Mouse (Mus musculus) heart, adult 2 months (tissue): ENCODE results near the gene Htra3. TPM values are rescaled to one million over a fixed set of nuclear protein-coding genes. Genes with fewer than 3 reads are reported as not detected.

Experiments used
- DNase-seq, 2 experiments: peaks; one replicate each; pipeline ENCODE4 v3.0.0; 2021
- H3K27ac ChIP-seq: fragments of 200-600 bp; 2 replicates; pipeline ENCODE4 v1.8.1; 2022
- H3K27me3 ChIP-seq: fragments of 200-500 bp; 2 replicates; pipeline ENCODE4 v1.6.1; 2012; ENCODE audit warnings: mild to moderate bottlenecking, low read length, inconsistent platforms, mixed read lengths; ENCODE audit not compliant: control insufficient read depth, insufficient read depth
- H3K36me3 ChIP-seq: fragments of 200-500 bp; 2 replicates; pipeline ENCODE4 v1.6.1; 2012; ENCODE audit warnings: low read length, inconsistent platforms; ENCODE audit not compliant: control insufficient read depth, insufficient read depth
- H3K4me1 ChIP-seq: fragments of 200-500 bp; 2 replicates; pipeline ENCODE4 v1.6.1; 2011; ENCODE audit warnings: low read length; ENCODE audit not compliant: control insufficient read depth, insufficient read depth
- H3K4me3 ChIP-seq: fragments of 200-600 bp; 2 replicates; pipeline ENCODE4 v1.8.1; 2022
- H3K79me2 ChIP-seq: fragments of 200-500 bp; replicated peaks from 2 replicates; pipeline ENCODE4 v1.6.1; 2012; ENCODE audit warnings: mild to moderate bottlenecking, inconsistent platforms, low read length, moderate library complexity, mixed read lengths; ENCODE audit not compliant: control insufficient read depth, insufficient read depth
- H3K9ac ChIP-seq: fragments of 200-500 bp; 2 replicates; pipeline ENCODE4 v1.6.1; 2012; ENCODE audit warnings: low read depth, mild to moderate bottlenecking, control low read depth, inconsistent platforms, low read length, mixed read lengths
- CTCF ChIP-seq: fragments of 200-600 bp; IDR thresholded peaks from 2 replicates; pipeline ENCODE4 v1.8.1; 2022; ENCODE audit warnings: antibody characterized with exemption, mild to moderate bottlenecking, moderate library complexity
- EP300 ChIP-seq: fragments of 200-500 bp; IDR thresholded peaks from 2 replicates; pipeline ENCODE4 v1.6.1; 2011; ENCODE audit warnings: low read depth, low read length, control low read depth; ENCODE audit not compliant: insufficient read depth
- POLR2A ChIP-seq: fragments of 200-500 bp; IDR thresholded peaks from 2 replicates; pipeline ENCODE4 v1.6.1; 2011; ENCODE audit warnings: mild to moderate bottlenecking, low read depth, low read length, control low read depth; ENCODE audit not compliant: insufficient read depth
- WGBS: fragments of 180-500 bp; shearing (Covaris S2); methylation state at CpG from one replicate; pipeline ENCODE4 v1.1.7; 2018; 5-methylcytosine and 5-hydroxymethylcytosine counted together
- intact Hi-C: fragments of 180-260 bp; cut with DNase I; formaldehyde crosslinking; loops from one replicate; pipeline ENCODE4 v1.15.1; 2025
- polyA plus RNA-seq: library from polyadenylated mRNA; depleted of rRNA; stranded (reverse); fragments of >200 nt; gene quantifications from 2 replicates; pipeline ENCODE4 v1.2.3, GENCODE M21; 2012; rRNA removed
- total RNA-seq, 2 experiments: library from RNA; stranded (reverse); gene quantifications; 2 replicates each; pipeline ENCODE4 v1.2.3; 2021

Htra3 gene
- total and polyA plus RNA-seq, 3 experiments: 101 to 130 (median 102) TPM

DNA sequence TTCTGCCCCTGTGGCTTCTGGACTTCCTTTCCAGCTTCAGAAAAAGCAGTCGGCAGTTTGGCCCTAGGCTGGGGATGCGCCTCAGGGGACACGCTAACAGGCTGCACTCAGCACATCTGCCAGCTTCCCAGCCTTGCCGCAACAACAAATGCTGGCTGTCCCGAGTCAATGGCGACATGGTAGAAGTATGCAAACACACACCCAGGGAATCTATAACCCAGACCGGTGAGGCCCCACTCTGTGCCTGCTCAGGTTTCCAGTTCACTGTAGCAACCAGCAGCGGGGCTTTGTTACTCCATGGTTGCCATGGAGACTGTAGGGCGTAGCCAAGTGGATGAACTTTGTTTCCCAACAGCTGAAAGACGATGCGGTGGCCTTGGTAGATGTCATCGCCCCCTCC, 70.2 kb downstream of the Htra3 start:
- 62% methylated on average over 12 of the region's 12 CpGs for WGBS
- DNase-seq: peak; percentile 74 to 86
- H3K9ac ChIP-seq: no peak overlapping the region
- intact Hi-C loops: no loop called here
- H3K27ac ChIP-seq: peak overlapping the region; percentile 38
- H3K4me3 ChIP-seq: no peak overlapping the region
- peaks cover 7% of the 10 kb centered on the region; the same call in 1 of the 2 replicates for H3K4me1 ChIP-seq
- no peaks in the 10 kb centered on the region for H3K27me3 ChIP-seq
- 0 out of 2 replicates have a peak, but pooled peaks have one; percentile 49 for TF ChIP-seq EP300
- no peak for TF ChIP-seq CTCF
- TF ChIP-seq POLR2A: no peak
- no peaks in the 10 kb centered on the region for H3K79me2 ChIP-seq
- no peaks in the 10 kb centered on the region for H3K36me3 ChIP-seq

DNA sequence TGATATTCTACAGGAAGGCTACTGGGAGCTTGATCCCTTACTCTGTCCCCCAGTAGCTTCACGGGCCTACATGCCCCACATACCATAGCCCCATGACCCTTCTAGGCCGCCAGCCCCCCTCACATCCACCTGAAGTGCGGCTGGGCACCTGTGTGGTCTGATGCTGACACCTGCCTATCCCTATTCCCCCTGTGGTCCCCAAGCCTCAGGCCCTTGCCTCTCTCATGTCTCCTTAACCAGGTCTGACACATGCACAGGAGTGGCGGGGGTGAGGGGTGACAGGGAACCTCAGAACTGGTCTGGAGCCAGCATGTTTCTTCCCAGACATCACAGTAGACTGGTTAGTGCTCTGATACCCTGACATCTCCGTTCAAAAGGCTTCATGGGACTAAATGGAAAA, 71.0 kb downstream of the Htra3 start:
- TF ChIP-seq EP300 (no peak), POLR2A (no peak), CTCF (no peak)
- H3K27me3 ChIP-seq: no peaks in the 10 kb centered on the region
- H3K79me2 ChIP-seq: no peaks in the 10 kb centered on the region
- H3K9ac ChIP-seq: no peak overlapping the region
- H3K36me3 ChIP-seq: no peaks in the 10 kb centered on the region
- DNase-seq: no peak
- H3K4me3 ChIP-seq: no peak overlapping the region
- no peak overlapping the region for H3K27ac ChIP-seq
- H3K4me1 ChIP-seq: peaks cover 7% of the 10 kb centered on the region; the same call in 1 of the 2 replicates
- WGBS: 88% methylated on average over 5 of the region's 5 CpGs
- intact Hi-C loops: no loop called here

DNA sequence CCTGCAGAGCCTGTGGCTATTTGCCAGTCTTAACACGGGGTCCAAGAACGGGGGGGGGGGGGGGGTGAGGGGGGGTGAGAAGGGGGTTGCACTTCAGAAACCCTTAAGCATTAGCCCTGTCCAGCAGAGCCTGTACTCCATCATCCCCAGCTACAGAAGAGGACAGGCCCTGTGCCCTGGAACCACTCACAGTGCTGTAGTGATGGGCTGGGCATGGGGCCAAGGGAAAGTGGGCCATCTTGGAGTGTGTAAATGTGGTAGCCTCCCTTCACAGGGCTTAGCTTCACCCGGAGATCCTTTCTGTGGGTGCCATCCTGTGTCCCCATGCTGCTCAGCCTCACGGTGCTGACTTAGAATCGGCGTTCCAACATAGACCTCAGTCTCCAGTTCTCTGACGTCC, 71.8 kb downstream of the Htra3 start:
- Histone ChIP-seq H3K4me1 (peaks cover 7% of the 10 kb centered on the region; the same call in 1 of the 2 replicates), H3K27ac (no peak overlapping the region), H3K9ac (no peak overlapping the region), H3K4me3 (no peak overlapping the region), H3K27me3 (no peaks in the 10 kb centered on the region), H3K36me3 (no peaks in the 10 kb centered on the region), H3K79me2 (no peaks in the 10 kb centered on the region)
- peak in 1 of 2 experiments; percentile 63 for DNase-seq
- 60% methylated on average over 7 of the region's 7 CpGs for WGBS
- intact Hi-C loops: no loop called here
- TF ChIP-seq CTCF: no peak
- TF ChIP-seq POLR2A: no peak
- TF ChIP-seq EP300: peak; percentile 65; the same call in 1 of the 2 replicates

DNA sequence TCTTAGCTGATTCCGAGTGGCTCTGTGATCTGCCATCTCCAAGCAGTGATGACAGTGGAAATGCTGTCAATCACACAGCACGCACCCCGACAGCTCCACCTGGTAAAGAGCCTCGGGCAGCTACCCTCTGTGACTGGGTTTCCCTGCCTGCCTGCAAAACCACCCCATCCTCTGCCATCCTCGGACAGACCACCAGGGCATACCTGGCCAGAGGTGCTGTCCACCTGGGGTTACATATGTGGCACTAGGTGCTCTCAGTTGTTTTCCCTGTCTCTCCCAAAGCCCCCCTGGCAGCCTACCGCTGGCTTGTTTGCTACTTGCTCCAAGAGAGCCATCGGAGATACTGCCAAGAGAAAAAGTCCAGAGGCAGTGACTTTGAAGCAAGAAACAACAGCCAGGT, 72.8 kb downstream of the Htra3 start:
- 95% methylated on average over 7 of the region's 7 CpGs for WGBS
- intact Hi-C loops: no loop called here
- no peak for TF ChIP-seq POLR2A

DNA sequence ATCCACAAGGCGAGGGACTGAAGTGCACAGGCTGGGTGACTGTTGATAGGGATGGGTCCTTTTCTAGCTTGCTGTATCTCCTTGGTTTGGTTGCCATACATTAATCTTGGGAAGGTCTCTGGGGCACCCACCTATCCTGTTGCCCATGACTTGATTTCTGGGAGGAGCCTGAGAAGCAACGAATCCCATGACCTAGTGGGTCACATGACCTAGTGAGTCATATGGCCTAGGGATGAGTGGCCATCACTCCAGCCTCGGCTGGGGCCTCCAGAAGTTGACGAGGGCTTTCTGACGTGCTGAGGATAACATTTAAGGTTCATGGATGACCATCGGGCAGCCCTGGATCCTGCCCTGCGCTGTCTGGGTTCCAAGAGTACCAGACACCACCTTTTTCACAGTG, 74.2 kb downstream of the Htra3 start:
- Histone ChIP-seq H3K9ac (no peak overlapping the region), H3K36me3 (no peaks in the 10 kb centered on the region), H3K4me1 (peaks cover 7% of the 10 kb centered on the region; the same call in 1 of the 2 replicates), H3K79me2 (no peaks in the 10 kb centered on the region), H3K4me3 (no peak overlapping the region), H3K27ac (no peak overlapping the region), H3K27me3 (no peaks in the 10 kb centered on the region)
- intact Hi-C loops: no loop called here
- TF ChIP-seq EP300 (no peak), POLR2A (no peak), CTCF (no peak)
- no peak for DNase-seq
- WGBS: 79% methylated on average over 7 of the region's 7 CpGs

More for the DNA sequence above, 72.8 kb downstream of the Htra3 start:
- no peaks in the 10 kb centered on the region for H3K79me2 ChIP-seq
- no peak for DNase-seq
- H3K27ac ChIP-seq: no peak overlapping the region
- H3K36me3 ChIP-seq: no peaks in the 10 kb centered on the region
- H3K4me3 ChIP-seq: no peak overlapping the region
- no peaks in the 10 kb centered on the region for H3K27me3 ChIP-seq
- H3K4me1 ChIP-seq: peaks cover 7% of the 10 kb centered on the region; the same call in 1 of the 2 replicates
- H3K9ac ChIP-seq: no peak overlapping the region

Other genes starting within 250 kb of the Htra3 start
- under 1 TPM; 0.39 to 0.50 TPM for gene Cpz, start 154.1 kb downstream of the Htra3 start, total RNA-seq
- gene Cpz, start 154.1 kb downstream of the Htra3 start, polyA plus RNA-seq: 2.2 and 2.3 TPM in 2 replicates
- 1 to 10 TPM; 1.9 to 2.0 TPM for gene Trmt44, start 104.7 kb downstream of the Htra3 start, total RNA-seq
- 1.7 and 2.0 TPM in 2 replicates for gene Trmt44, start 104.7 kb downstream of the Htra3 start, polyA plus RNA-seq
- 10 to 100 TPM; 21.8 to 28.3 TPM for gene Acox3, start 96.7 kb downstream of the Htra3 start, total RNA-seq
- gene Acox3, start 96.7 kb downstream of the Htra3 start, polyA plus RNA-seq: 22.5 and 25.5 TPM in 2 replicates
- gene Sh3tc1, start 60.2 kb upstream of the Htra3 start, total RNA-seq: 1 to 10 TPM; 5.7 to 7.2 TPM
- 6.3 and 6.8 TPM in 2 replicates for gene Sh3tc1, start 60.2 kb upstream of the Htra3 start, polyA plus RNA-seq
- gene Ablim2, start 78.1 kb upstream of the Htra3 start, total RNA-seq: 10 to 100 TPM; 20.1 to 20.8 TPM
- gene Ablim2, start 78.1 kb upstream of the Htra3 start, polyA plus RNA-seq: 32.7 and 41.0 TPM in 2 replicates
- gene Afap1, start 213.5 kb upstream of the Htra3 start, total RNA-seq: 10 to 100 TPM; 18.7 to 20.6 TPM
- gene Afap1, start 213.5 kb upstream of the Htra3 start, polyA plus RNA-seq: 11.5 and 13.6 TPM in 2 replicates